Mouse (Mus musculus): ENCODE data around the gene Ptms.

GRCm38 (mm10) chr6:124936681-124937080, 16.8 kb upstream of the Ptms start:
- no peak for TF ChIP-seq CTCF (IDR thresholded peaks at IDR 0.05; ENCODE audit: borderline replicate concordance, control insufficient read depth, extremely low read depth, insufficient read depth, low read length, poor library complexity)
- TF ChIP-seq POLR2A (IDR thresholded peaks at IDR 0.05; ENCODE audit: control insufficient read depth, extremely low read depth, insufficient read depth, low read length, poor library complexity) = no peak

All from thymus, adult 2 months (tissue).